Mouse (Mus musculus) hindlimb bud, embryonic 11.5 days (tissue): ENCODE data around the gene Actg2.
"Not testable (repeated sequence)": the region's sequence is repeated elsewhere in the genome, so short reads cannot be mapped to it uniquely, and the experiment has no call there.

Experiments used
- DNase-seq: peaks from one replicate; pipeline ENCODE4 v3.0.0-alpha.2; 2012; ENCODE audit warnings: low read depth, low spot score; ENCODE audit errors: extremely low spot score

Gene Actg2

GRCm38 (mm10) chr6:83536028-83536794 lies at the start of gene Actg2:
Gene Actg2 (minus strand): TSS chr6:83536265.
- no peak for DNase-seq

GRCm38 (mm10) chr6:83585328-83585727 lies 49.3 kb upstream of the Actg2 start:
- DNase-seq: not testable (repeated sequence)

GRCm38 (mm10) chr6:83583591-83583990 lies 47.5 kb upstream of the Actg2 start:
- no peak for DNase-seq

GRCm38 (mm10) chr6:83582938-83583270 lies 46.8 kb upstream of the Actg2 start:
- DNase-seq: peak; percentile 42

GRCm38 (mm10) chr6:83582135-83582937 lies 46.3 kb upstream of the Actg2 start:
- no peak for DNase-seq

- no peak for DNase-seq
Observed at GRCm38 (mm10) chr6:83577534-83577933, 41.5 kb upstream of the Actg2 start.

- DNase-seq: no peak
Observed at GRCm38 (mm10) chr6:83575609-83576008, 39.5 kb upstream of the Actg2 start.

GRCm38 (mm10) chr6:83572671-83573070 lies 36.6 kb upstream of the Actg2 start, which contains the start of gene Stambp:
Gene Stambp (minus strand): TSS chr6:83572729.
- no peak for DNase-seq

- DNase-seq: peak; percentile 71
Observed at GRCm38 (mm10) chr6:83571840-83572667, 36.0 kb upstream of the Actg2 start.

- DNase-seq: no peak
Observed at GRCm38 (mm10) chr6:83568901-83569862, 33.1 kb upstream of the Actg2 start.

GRCm38 (mm10) chr6:83555972-83556371 lies 19.9 kb upstream of the Actg2 start:
- no peak for DNase-seq

- no peak for DNase-seq
Observed at GRCm38 (mm10) chr6:83548346-83548745, 12.3 kb upstream of the Actg2 start.

GRCm38 (mm10) chr6:83545778-83546177 lies 9.7 kb upstream of the Actg2 start:
- no peak for DNase-seq

GRCm38 (mm10) chr6:83541756-83542456 lies 5.8 kb upstream of the Actg2 start:
- no peak for DNase-seq

GRCm38 (mm10) chr6:83540017-83540416 lies 4.0 kb upstream of the Actg2 start:
- DNase-seq: no peak

GRCm38 (mm10) chr6:83536795-83537059 lies 662 bp upstream of the Actg2 start:
- no peak for DNase-seq

GRCm38 (mm10) chr6:83532608-83533007 lies 3.5 kb downstream of the Actg2 start:
- no peak for DNase-seq

- DNase-seq: no peak
Observed at GRCm38 (mm10) chr6:83523194-83523593, 12.9 kb downstream of the Actg2 start.

- no peak for DNase-seq
Observed at GRCm38 (mm10) chr6:83521784-83522183, 14.3 kb downstream of the Actg2 start.

GRCm38 (mm10) chr6:83518637-83519036 lies 17.4 kb downstream of the Actg2 start:
- no peak for DNase-seq
